Mouse (Mus musculus) adrenal gland (tissue): ENCODE measurements around the gene Serping1.

Experiments
- intact Hi-C: fragments of 180-260 bp; cut with DNase I; formaldehyde crosslinking; loops from one replicate; pipeline ENCODE4 v1.15.1; 2025
- microRNA-seq, 2 experiments: library from miRNA; unstranded; fragments of <30 nt; microRNA quantifications; one replicate each; pipeline ENCODE4; 2019

The Serping1 gene

DNA sequence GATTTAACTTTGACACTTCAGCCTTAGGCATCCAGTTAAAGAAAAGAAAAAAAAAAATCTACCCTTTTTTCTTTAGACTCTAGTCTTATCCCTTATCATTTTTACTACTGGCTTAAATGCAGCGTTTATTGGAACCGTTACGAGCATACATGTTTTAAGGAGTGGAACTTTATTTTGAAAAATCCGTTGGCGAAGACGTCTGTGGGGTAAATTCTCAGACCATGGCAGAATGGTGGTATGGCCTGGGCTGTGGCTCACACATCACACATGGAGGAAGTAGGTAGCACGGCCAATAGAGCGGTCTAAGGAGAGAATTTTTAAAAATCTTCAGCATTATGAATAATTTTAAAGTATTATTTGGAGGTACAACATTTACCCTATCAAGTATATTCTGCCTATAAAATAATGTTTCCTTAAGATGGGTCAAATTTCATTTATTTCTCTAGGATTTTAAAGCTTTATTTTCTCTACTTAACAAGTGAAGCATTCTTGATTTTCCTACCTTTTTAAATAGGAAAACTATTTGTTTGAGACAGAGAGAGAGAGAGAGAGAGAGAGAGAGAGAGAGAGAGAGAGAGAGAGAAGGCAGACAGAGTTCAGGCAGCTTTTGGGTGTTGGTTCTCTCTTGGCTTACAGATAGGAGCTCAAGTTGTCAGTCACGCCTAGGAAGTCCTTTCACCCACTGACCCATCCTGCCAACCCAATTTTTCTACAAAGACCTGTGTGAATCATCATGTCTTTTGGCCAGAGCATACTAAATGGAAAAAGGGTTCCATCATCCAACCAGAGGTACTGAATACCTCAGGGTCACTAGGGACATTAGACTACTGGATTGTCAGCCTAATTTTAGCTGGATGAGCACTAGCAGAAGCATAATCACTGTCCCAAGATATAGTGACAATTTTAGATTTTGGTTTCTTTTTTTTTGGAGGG is 58.6 kb downstream of the Serping1 start:
- intact Hi-C loops: no loop called here

DNA sequence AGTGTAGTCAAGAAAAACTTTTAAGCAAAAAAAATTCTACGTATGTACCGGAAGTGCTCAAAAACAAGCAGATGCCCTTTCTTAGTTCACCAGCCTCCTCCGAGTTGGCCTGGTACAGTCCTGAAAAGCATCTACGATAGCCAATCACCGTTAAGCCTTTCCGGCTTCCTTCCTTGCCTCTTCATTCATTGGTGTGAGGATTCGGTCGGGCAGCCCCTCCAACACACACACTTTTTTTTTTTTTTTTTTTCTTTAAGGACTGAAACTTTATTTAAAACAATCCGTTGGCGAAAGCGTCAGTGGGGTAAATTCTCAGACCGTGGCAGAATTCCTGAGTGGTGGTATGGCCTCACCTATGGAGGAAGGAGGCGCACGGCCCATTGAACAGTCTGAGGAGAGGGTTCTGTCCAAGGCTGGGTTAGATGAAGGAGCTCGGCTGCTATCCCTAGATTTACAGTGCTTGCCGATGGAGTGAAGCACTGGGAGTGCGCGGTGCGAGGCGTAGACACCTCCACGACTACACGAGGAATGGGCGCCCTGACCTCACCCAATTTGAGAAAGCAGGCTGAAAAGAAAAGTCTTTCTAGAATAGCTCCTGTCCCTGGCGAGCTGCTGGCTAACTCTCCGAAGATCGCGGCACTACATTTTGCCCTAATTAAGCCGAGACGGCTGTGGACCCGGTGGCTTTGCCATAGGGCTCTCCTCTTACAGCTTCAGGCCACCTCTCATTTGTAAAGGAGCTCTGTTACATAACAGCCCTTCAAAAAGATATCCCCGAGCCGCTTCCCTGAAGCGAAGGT is 59.5 kb downstream of the Serping1 start:
- intact Hi-C loops: no loop called here

Small RNAs within 50 kb of the gene (microRNA-seq; reads per million reads assigned to microRNA genes)
- gene Mir130a: 4,030 to 4,729 reads per million in 2 experiments
